Mouse (Mus musculus): ENCODE measurements around the gene Cby1.

The Cby1 gene

DNA sequence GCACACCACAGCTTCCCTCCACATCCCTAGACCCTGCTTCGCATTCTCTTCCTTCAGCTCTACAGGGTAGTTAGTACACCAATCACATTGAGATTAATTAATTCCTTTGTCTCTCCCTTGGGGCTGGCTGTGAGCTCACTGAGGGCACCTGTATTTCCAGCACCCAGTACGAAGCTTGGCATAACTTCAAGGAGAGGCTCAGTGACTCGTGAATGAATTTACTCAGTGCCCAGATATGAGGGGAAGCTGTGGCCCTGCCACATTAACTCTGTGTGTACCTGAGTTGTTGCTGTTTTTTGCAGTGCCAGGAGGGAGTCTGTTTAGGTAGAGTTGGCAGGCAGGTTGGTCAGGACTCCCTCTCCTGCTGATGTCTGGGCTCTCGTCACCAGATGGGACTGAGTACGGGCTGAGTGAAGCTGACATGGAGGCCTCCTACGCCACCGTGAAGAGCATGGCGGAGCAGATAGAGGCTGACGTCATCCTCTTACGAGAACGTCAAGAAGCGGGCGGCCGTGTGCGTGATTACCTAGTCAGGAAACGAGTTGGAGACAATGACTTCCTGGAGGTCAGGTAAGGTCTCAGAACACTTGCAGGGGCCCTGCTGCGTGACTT lies 47.7 kb downstream of the Cby1 start:
- no peak for DNase-seq (ENCODE audit: low read depth, low spot score)

DNA sequence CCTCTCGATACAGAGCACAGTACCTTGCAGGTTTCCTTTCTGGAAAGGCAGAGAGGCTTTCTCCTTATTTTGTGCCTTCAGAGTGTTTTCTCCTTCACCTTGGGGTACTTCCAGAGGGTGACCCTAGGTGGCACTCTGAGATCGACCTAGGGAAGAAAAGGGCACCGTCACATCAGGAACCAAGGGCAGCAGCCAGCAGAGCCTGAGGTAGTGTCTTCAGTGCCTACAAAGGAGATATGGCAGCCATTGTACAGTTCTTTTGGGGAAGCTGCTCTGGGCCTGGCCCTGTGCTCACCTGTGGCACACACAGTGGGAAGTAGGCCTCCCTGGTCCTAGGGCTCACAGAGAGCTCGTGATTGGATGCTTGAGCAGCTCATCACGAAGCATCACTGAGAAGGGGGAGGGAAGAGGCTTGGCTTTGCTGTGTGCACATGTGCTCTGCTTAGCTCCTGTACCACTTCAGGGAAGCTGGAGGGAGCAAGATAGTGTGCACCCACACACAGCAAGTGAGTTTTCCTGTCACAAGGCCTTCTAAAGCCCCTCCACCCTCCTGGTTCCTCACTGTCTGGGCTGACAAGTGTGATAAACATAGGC lies 49.3 kb downstream of the Cby1 start:
- no peak for DNase-seq (ENCODE audit: low read depth, low spot score)

DNA sequence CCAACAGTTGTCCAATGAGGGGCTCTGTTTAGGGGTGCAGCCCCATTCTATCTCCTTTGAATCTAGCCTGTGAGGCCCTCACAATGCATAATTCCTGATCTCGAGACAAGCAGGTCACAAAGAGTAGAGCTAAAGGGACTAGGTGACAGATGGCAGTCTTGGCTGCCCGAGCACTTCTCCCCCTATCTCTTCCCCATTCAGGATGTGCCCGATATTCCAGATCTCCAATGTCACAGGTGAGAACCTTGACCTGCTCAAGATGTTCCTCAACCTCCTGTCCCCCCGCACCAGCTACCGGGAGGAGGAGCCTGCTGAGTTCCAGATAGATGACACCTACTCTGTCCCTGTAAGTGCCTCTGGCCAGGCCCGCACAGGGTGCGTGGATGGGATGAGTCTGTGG lies 56.6 kb downstream of the Cby1 start:
- DNase-seq (ENCODE audit: low read depth, low spot score), result no peak

DNA sequence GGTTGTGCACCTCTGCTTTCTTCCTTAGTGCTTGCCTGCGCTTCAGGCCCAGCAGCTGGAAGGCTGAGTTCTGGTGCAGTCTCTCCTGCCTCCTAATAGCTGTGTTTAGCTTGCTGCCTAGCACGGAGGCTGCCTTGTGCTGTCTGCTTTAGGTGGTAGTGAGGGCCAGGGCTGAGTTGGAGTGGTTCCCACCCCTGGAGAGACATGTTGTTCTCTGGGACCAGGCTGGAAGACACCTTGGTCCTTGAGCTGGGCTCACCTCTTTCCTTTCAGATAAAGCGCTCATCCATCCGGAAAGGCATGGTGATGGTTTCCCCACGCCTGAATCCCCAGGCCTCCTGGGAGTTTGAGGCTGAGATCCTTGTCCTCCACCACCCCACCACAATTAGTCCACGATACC lies 57.7 kb downstream of the Cby1 start:
- no peak for DNase-seq (ENCODE audit: low read depth, low spot score)
